10 mouse cellular contexts compared by ENCODE assay signal in the genomic region with DNA sequence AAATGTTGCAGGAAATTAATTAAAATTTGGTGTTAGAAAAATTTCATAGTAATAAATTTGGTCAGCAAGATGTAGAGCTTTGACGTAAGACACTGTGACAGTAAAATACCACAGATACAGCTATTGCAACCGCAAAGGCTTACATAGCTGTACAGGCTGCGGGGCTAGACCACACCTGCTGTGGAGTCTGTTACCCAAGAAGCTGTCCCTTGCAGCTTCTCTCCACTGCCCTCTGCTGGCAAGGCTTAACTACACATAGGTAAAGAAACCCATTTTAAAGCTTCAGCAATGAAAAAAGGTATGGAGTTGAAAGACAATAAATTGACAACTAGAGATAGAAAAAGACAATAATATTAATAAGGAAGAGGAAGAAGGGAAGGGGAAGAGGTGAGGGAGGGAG. TPM values are rescaled to one million over a fixed set of nuclear protein-coding genes. Genes with fewer than 3 reads are reported as not detected.
A peak's percentile ranks its signal among the peaks of the same experiment; 100 is the strongest.
DNase-seq lines count a peak whose midpoint lies in the region; ATAC-seq and TF ChIP-seq lines count a peak whose summit lies in the region.
"Had no signal": no experiment of that assay in that cellular context is flagged by ENCODE, and none has a peak within 500 bp of the region (broad histone marks: within the 10 kb centered on the region; RNA-seq: fewer than 3 reads in every experiment).

No protein-coding gene starts in this region.

- no peak overlapping the region for H3K4me2 ChIP-seq in forebrain, embryonic 13.5 days
- no peak overlapping the region for H3K4me2 ChIP-seq in forebrain, embryonic 15.5 days (replicated peaks)
- no peak overlapping the region for H3K4me2 ChIP-seq in hindbrain, postnatal 0 days (ENCODE audit: low read depth, low read length)
- H3K4me2 ChIP-seq: hindbrain, embryonic 15.5 days had no signal

- intact Hi-C loops in left cerebral cortex, postnatal 4 days (cut with DNase I): no loop called here

- no peaks in the 10 kb centered on the region for H3K4me1 ChIP-seq in forebrain, embryonic 13.5 days
- H3K4me1 ChIP-seq in forebrain, embryonic 15.5 days: no peaks in the 10 kb centered on the region
- H3K4me1 ChIP-seq in cerebellum, adult 2 months (ENCODE audit: control insufficient read depth, insufficient read depth, low read length): no peaks in the 10 kb centered on the region
- H3K4me1 ChIP-seq in hindbrain, postnatal 0 days (ENCODE audit: insufficient read depth, low read length): no peaks in the 10 kb centered on the region
- H3K4me1 ChIP-seq: hindbrain, embryonic 15.5 days had no signal

- TF ChIP-seq CTCF in cerebellum, adult 2 months (IDR thresholded peaks at IDR 0.05; ENCODE audit: borderline replicate concordance, insufficient read depth, low read depth, low read length): peak; percentile 48
- peak; percentile 70 for TF ChIP-seq CTCF in hindbrain, postnatal 0 days (IDR thresholded peaks at IDR 0.05; ENCODE audit: low read depth)

- DNase-seq in ovary, postnatal 14 days (ENCODE audit: low spot score): peak; percentile 21
- DNase-seq in ovary, postnatal 10 days (ENCODE audit: low spot score): no peak
- DNase-seq in cerebellum, adult 2 months: peak; percentile 12 to 20
- DNase-seq in hindbrain, postnatal 0 days (ENCODE audit: low spot score): peak; percentile 57
- peak; percentile 57 for DNase-seq in left cerebral cortex, postnatal 4 days
- DNase-seq in right cerebral cortex, postnatal 14 days: peak; percentile 47

- no peak overlapping the region for H3K9ac ChIP-seq in forebrain, embryonic 13.5 days
- no peak overlapping the region for H3K9ac ChIP-seq in forebrain, embryonic 15.5 days (replicated peaks)
- H3K9ac ChIP-seq in hindbrain, postnatal 0 days (replicated peaks; ENCODE audit: low read length): no peak overlapping the region
- H3K9ac ChIP-seq: hindbrain, embryonic 15.5 days had no signal

- ATAC-seq in forebrain, embryonic 13.5 days: 0 out of 2 replicates have a peak, but pooled peaks have one; percentile 27
- ATAC-seq in forebrain, embryonic 15.5 days (replicated peaks): no peak
- ATAC-seq in hindbrain, postnatal 0 days: no peak

- H3K9me3 ChIP-seq in forebrain, embryonic 13.5 days (replicated peaks): no peaks in the 10 kb centered on the region
- H3K9me3 ChIP-seq in forebrain, embryonic 15.5 days: no peaks in the 10 kb centered on the region
- no peaks in the 10 kb centered on the region for H3K9me3 ChIP-seq in hindbrain, postnatal 0 days (ENCODE audit: low read length)
- H3K9me3 ChIP-seq: hindbrain, embryonic 15.5 days had no signal

- H3K27me3 ChIP-seq in forebrain, embryonic 13.5 days: no peaks in the 10 kb centered on the region
- H3K27me3 ChIP-seq in forebrain, embryonic 15.5 days: no peaks in the 10 kb centered on the region
- no peaks in the 10 kb centered on the region for H3K27me3 ChIP-seq in cerebellum, adult 2 months (ENCODE audit: control insufficient read depth, insufficient read depth, low read length)
- no peaks in the 10 kb centered on the region for H3K27me3 ChIP-seq in hindbrain, postnatal 0 days (ENCODE audit: insufficient read depth, low read length)
- H3K27me3 ChIP-seq: hindbrain, embryonic 15.5 days had no signal

- 55% methylated on average over 3 of the region's 3 CpGs for WGBS in forebrain, embryonic 13.5 days
- WGBS in forebrain, embryonic 15.5 days: 63% methylated on average over 3 of the region's 3 CpGs
- 46% methylated on average over 3 of the region's 3 CpGs for WGBS in cerebellum, adult 2 months
- WGBS in hindbrain, postnatal 0 days: 64% methylated on average over 3 of the region's 3 CpGs

- no peak overlapping the region for H3K4me3 ChIP-seq in forebrain, embryonic 13.5 days
- H3K4me3 ChIP-seq in forebrain, embryonic 15.5 days: no peak overlapping the region
- H3K4me3 ChIP-seq in cerebellum, adult 2 months (replicated peaks; ENCODE audit: insufficient read depth, low read depth, low read length): no peak overlapping the region
- no peak overlapping the region for H3K4me3 ChIP-seq in hindbrain, postnatal 0 days (ENCODE audit: low read length)
- H3K4me3 ChIP-seq: hindbrain, embryonic 15.5 days had no signal

- H3K27ac ChIP-seq in forebrain, embryonic 13.5 days: no peak overlapping the region
- H3K27ac ChIP-seq in forebrain, embryonic 15.5 days (replicated peaks): no peak overlapping the region
- H3K27ac ChIP-seq in cerebellum, adult 2 months (ENCODE audit: insufficient read depth, low read length): no peak overlapping the region
- H3K27ac ChIP-seq in hindbrain, postnatal 0 days: no peak overlapping the region
- H3K27ac ChIP-seq: hindbrain, embryonic 15.5 days had no signal

- no peaks in the 10 kb centered on the region for H3K36me3 ChIP-seq in forebrain, embryonic 13.5 days (ENCODE audit: poor library complexity, severe bottlenecking)
- H3K36me3 ChIP-seq in forebrain, embryonic 15.5 days: no peaks in the 10 kb centered on the region
- no peaks in the 10 kb centered on the region for H3K36me3 ChIP-seq in hindbrain, postnatal 0 days (ENCODE audit: insufficient read depth, low read length)
- H3K36me3 ChIP-seq: G1E; hindbrain, embryonic 15.5 days had no signal

- TF ChIP-seq POLR2A in cerebellum, adult 2 months (IDR thresholded peaks at IDR 0.05; ENCODE audit: borderline replicate concordance, insufficient read depth, low read length): no peak

RNA-seq across cellular contexts. Expression of gene Ifi44l, which starts 8.4 kb away (rescaled TPM):
- polyA plus RNA-seq in forebrain, embryonic 13.5 days (2015; fragmentation: Nextera tagmentation; extraction: Ambion mirVana): not detected in 2 replicates
- polyA plus RNA-seq in forebrain, embryonic 15.5 days (2015; fragmentation: Nextera tagmentation; extraction: Ambion mirVana): not detected in 2 replicates
- not detected in 2 replicates for polyA plus RNA-seq in cerebellum, adult 2 months (2012; rRNA removed)
- total RNA-seq in hindbrain, postnatal 0 days (2014; rRNA removed): not detected in 2 replicates
- polyA plus RNA-seq in hindbrain, postnatal 0 days (2015; fragmentation: Nextera tagmentation; extraction: Ambion mirVana): not detected in 2 replicates
- total RNA-seq in left cerebral cortex, postnatal 4 days (2021): not detected
- total RNA-seq: G1E had no signal
- polyA plus RNA-seq: G1E; hindbrain, embryonic 15.5 days had no signal

RNA-seq across cellular contexts. Expression of gene Ifi44, which starts 21.3 kb away (rescaled TPM):
- polyA plus RNA-seq in forebrain, embryonic 13.5 days (2015; fragmentation: Nextera tagmentation; extraction: Ambion mirVana): 0.06 TPM in 1 of 2 replicates, not detected in the other
- polyA plus RNA-seq in forebrain, embryonic 15.5 days (2015; fragmentation: Nextera tagmentation; extraction: Ambion mirVana): 0.17 and 0.29 TPM in 2 replicates
- 0.90 and 1.1 TPM in 2 replicates for polyA plus RNA-seq in cerebellum, adult 2 months (2012; rRNA removed)
- 1.4 TPM in 2 replicates for total RNA-seq in hindbrain, postnatal 0 days (2014; rRNA removed)
- 0.88 and 1.6 TPM in 2 replicates for polyA plus RNA-seq in hindbrain, postnatal 0 days (2015; fragmentation: Nextera tagmentation; extraction: Ambion mirVana)
- not detected for total RNA-seq in left cerebral cortex, postnatal 4 days (2021)
- polyA plus RNA-seq: G1E had no signal
